Mouse (Mus musculus): ENCODE data around the gene Rsu1.

DNA sequence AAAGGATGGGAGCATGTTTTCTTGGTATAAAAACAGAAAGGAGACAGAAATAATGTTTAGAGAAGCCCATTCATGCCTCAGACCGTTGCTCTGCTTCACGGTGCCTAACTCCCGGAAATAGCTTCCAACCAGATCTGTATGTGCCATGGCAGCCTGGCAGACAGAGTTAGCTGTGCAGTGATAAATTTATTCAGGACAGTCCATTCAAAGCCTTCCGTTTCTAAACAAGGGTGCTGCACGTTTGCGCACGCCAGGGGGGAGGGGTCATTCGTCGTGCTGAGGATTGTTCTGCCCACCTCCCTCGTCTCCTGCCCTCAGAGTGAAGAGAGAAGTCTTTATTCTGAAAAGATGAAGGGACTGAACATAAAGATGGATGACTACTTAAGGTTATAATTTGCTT, 141.9 kb downstream of the Rsu1 start:
- TF ChIP-seq CTCF (IDR thresholded peaks at IDR 0.05; ENCODE audit: low read depth, low read length) (no peak), POLR2A (IDR thresholded peaks at IDR 0.05; ENCODE audit: insufficient read depth, low read length) (no peak), EP300 (IDR thresholded peaks at IDR 0.05; ENCODE audit: insufficient read depth, low read depth, low read length) (no peak)

Data from ES-Bruce4 (cell line).